Mouse (Mus musculus): ENCODE measurements around the gene Baz2b. TPM values are rescaled to one million over a fixed set of nuclear protein-coding genes. Genes with fewer than 3 reads are reported as not detected.

Baz2b gene
- polyA plus RNA-seq, 1 experiment, result 46.2 TPM

DNA sequence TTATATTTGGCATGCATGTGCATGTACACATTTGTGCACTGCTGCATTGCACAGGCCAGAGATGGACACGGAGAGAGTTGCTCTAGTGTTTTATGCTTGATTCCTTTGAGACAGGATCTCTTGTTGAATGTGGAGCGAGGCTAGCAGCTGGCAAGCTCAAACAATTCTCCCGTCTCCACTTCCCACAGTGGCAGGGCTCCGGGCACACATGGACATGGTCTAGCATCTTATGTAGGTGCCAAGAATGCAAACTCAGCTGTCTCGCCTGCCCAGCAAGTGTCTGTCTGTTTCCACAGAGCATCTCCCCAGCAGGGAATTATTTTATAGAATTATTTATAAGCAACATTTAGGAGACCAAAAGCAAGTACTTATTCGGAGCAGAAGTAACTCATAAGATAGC is 243.2 kb downstream of the Baz2b start:
- H3K4me1 ChIP-seq (ENCODE audit: control insufficient read depth, insufficient read depth, low read length), result peaks cover 4% of the 10 kb centered on the region; the same call in 1 of the 2 replicates
- H3K27ac ChIP-seq (ENCODE audit: insufficient read depth, low read length), result no peak overlapping the region
- H3K4me3 ChIP-seq (replicated peaks; ENCODE audit: insufficient read depth, low read depth, low read length), result no peak overlapping the region
- DNase-seq, result peak in 1 of 2 experiments; percentile 21
- 21% methylated on average over 6 of the region's 6 CpGs for WGBS
- no peak for TF ChIP-seq CTCF (IDR thresholded peaks at IDR 0.05; ENCODE audit: borderline replicate concordance, insufficient read depth, low read depth, low read length)
- H3K27me3 ChIP-seq (ENCODE audit: control insufficient read depth, insufficient read depth, low read length), result no peaks in the 10 kb centered on the region

DNA sequence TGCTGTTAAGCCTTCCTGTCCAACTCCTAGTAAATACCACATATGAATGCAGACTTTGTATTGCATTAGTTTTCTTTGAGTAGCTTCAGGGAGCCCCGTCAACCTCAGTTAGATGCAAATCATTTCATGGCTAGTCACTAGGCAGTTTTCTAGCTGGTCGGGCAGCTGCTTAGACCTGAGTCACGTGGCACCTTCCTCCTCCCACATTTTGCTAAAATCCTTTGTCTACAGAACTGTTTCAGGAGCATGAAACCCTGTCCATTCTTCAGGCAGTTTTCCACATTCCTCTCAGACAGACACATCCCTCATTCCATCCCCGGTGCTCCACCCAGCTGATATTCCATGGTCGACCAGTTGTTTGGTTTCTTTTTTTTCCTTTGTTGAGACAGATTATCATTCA is 246.6 kb downstream of the Baz2b start:
- DNase-seq, result no peak
- TF ChIP-seq CTCF (IDR thresholded peaks at IDR 0.05; ENCODE audit: borderline replicate concordance, insufficient read depth, low read depth, low read length), result no peak
- no peak for TF ChIP-seq POLR2A (IDR thresholded peaks at IDR 0.05; ENCODE audit: borderline replicate concordance, insufficient read depth, low read length)
- Histone ChIP-seq H3K27me3 (ENCODE audit: control insufficient read depth, insufficient read depth, low read length) (no peaks in the 10 kb centered on the region), H3K27ac (ENCODE audit: insufficient read depth, low read length) (no peak overlapping the region), H3K4me1 (ENCODE audit: control insufficient read depth, insufficient read depth, low read length) (no peaks in the 10 kb centered on the region), H3K4me3 (replicated peaks; ENCODE audit: insufficient read depth, low read depth, low read length) (no peak overlapping the region)
- WGBS, result 72% methylated on average over 5 of the region's 5 CpGs

DNA sequence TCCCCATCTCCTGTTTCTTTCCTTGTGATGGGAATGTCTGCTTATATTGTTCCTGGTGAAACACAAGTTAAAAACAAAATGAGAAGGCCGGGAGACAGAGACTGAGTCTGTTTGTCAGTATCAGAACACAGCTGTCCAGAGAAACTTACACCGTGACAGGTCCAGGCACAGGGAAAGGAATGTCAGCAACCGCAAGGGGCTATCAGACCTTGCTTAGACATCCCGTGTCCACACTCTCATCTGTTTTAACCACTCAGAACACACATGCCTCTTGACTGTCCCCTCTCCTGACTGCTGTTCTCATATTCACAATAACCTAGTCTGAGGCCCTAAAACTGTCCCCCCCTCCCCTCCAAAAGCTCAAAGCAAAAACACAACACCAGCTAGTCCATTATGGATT is 247.1 kb downstream of the Baz2b start:
- no peaks in the 10 kb centered on the region for H3K4me1 ChIP-seq (ENCODE audit: control insufficient read depth, insufficient read depth, low read length)
- no peak overlapping the region for H3K27ac ChIP-seq (ENCODE audit: insufficient read depth, low read length)
- no peaks in the 10 kb centered on the region for H3K27me3 ChIP-seq (ENCODE audit: control insufficient read depth, insufficient read depth, low read length)
- no peak overlapping the region for H3K4me3 ChIP-seq (replicated peaks; ENCODE audit: insufficient read depth, low read depth, low read length)
- 90% methylated on average over 4 of the region's 4 CpGs for WGBS
- no peak for DNase-seq
- TF ChIP-seq CTCF (IDR thresholded peaks at IDR 0.05; ENCODE audit: borderline replicate concordance, insufficient read depth, low read depth, low read length) (no peak), POLR2A (IDR thresholded peaks at IDR 0.05; ENCODE audit: borderline replicate concordance, insufficient read depth, low read length) (no peak)

DNA sequence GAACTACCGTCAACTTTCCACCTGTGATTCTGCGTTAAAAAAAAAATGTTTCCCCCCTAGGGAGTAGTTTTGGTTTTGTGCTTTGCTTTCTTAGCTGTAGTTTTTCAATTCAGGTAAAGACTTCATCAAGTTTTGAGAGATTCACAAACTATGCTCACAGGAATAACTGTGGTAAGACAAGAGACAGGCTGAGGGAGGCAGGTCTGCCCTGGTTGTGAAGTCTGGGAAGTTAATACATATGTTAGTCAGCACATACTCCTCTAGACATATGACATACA is 249.2 kb downstream of the Baz2b start:
- Histone ChIP-seq H3K4me3 (replicated peaks; ENCODE audit: insufficient read depth, low read depth, low read length) (no peak overlapping the region), H3K27me3 (ENCODE audit: control insufficient read depth, insufficient read depth, low read length) (no peaks in the 10 kb centered on the region), H3K27ac (ENCODE audit: insufficient read depth, low read length) (no peak overlapping the region), H3K4me1 (ENCODE audit: control insufficient read depth, insufficient read depth, low read length) (no peaks in the 10 kb centered on the region; the same call in 1 of the 2 replicates)
- no peak for DNase-seq
- 83% methylated on average over 2 of the region's 2 CpGs for WGBS
- TF ChIP-seq CTCF (IDR thresholded peaks at IDR 0.05; ENCODE audit: borderline replicate concordance, insufficient read depth, low read depth, low read length) (no peak), POLR2A (IDR thresholded peaks at IDR 0.05; ENCODE audit: borderline replicate concordance, insufficient read depth, low read length) (no peak)

DNA sequence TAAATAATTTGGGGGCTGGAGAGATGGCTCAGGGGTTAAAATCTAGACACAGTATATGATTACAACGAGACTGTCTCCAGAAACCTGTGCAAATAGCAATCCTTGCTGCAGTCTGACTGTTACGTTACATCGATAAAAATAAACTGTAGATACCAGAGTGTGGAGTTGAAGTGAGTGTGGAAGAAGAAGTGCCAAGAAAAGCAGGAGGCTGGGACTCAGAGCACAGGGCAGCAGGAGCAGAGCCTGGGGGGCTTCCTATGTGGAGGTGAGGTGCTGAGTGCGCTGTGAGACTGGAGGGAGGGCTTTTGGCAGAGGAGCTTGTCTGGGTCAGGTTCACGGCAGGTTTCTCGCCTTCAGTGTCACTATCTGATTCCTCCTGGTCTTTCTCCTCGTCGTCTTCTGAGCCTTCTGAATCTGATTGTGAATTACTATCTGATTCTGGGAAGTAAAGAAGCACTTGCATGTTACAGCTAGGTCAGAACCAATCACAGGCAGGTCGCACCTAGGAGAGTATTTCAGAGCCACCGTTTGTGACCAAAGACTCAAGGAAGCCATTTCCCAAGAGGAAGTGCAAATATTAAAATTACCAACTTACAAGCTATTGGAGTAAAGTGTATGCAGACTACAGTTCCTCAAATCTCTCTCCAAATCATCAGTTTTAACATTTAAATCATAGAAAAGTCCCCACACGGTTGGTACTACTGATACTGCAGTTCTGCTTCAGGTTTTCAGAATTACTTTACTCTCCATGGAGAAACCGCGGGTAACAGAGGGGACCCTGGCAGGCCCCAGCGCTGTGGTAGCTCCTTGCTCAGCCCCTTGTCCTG is 249.8 kb downstream of the Baz2b start:
- Histone ChIP-seq H3K4me3 (replicated peaks; ENCODE audit: insufficient read depth, low read depth, low read length) (no peak overlapping the region), H3K4me1 (ENCODE audit: control insufficient read depth, insufficient read depth, low read length) (no peaks in the 10 kb centered on the region; the same call in 1 of the 2 replicates), H3K27ac (ENCODE audit: insufficient read depth, low read length) (no peak overlapping the region), H3K27me3 (ENCODE audit: control insufficient read depth, insufficient read depth, low read length) (no peaks in the 10 kb centered on the region)
- 83% methylated on average over 14 of the region's 14 CpGs for WGBS
- no peak for TF ChIP-seq POLR2A (IDR thresholded peaks at IDR 0.05; ENCODE audit: borderline replicate concordance, insufficient read depth, low read length)
- TF ChIP-seq CTCF (IDR thresholded peaks at IDR 0.05; ENCODE audit: borderline replicate concordance, insufficient read depth, low read depth, low read length), result no peak
- DNase-seq, result no peak

DNA sequence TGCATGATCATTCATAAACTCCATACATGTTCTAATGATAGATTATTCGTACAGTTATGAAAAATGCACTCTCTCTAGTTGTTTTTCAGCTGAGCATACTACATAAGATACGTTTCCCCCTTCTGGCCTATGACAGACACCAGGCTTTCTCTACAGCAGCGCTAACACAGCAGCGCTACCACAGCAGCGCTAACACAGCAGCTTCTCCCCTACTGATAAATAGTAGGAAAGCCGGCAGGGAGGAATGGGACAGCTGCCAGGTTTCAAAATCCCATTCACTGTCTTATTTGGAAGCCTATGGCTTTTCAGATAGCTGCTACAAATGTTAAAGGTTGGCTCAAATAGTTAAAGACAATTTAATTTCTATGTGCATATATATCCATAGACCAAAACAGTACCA is 251.1 kb downstream of the Baz2b start:
- Histone ChIP-seq H3K4me1 (ENCODE audit: control insufficient read depth, insufficient read depth, low read length) (no peaks in the 10 kb centered on the region; the same call in 1 of the 2 replicates), H3K4me3 (replicated peaks; ENCODE audit: insufficient read depth, low read depth, low read length) (no peak overlapping the region), H3K27me3 (ENCODE audit: control insufficient read depth, insufficient read depth, low read length) (no peaks in the 10 kb centered on the region), H3K27ac (ENCODE audit: insufficient read depth, low read length) (no peak overlapping the region)
- WGBS, result 37% methylated on average over 6 of the region's 6 CpGs
- TF ChIP-seq POLR2A (IDR thresholded peaks at IDR 0.05; ENCODE audit: borderline replicate concordance, insufficient read depth, low read length) (no peak), CTCF (IDR thresholded peaks at IDR 0.05; ENCODE audit: borderline replicate concordance, insufficient read depth, low read depth, low read length) (no peak)
- no peak for DNase-seq

DNA sequence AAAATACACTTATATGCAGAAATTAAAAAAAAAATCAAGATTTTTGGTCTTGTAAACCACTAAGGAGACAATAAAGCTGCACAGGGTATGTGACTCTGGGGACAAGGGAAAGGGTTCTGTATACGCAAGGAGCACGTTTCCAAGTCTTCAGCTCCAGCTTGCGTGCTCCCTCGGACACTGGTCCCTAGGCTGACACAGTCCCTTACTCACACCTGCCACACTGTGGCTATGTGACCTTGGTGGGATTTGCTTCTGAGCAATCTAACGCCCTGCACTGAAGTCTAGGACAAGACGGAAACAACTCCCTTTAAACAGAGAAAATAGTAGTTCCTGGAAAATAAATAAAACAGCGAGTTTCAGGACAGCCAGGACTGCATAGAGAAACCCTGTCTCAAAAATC is 253.7 kb downstream of the Baz2b start:
- TF ChIP-seq CTCF (IDR thresholded peaks at IDR 0.05; ENCODE audit: borderline replicate concordance, insufficient read depth, low read depth, low read length) (no peak), POLR2A (IDR thresholded peaks at IDR 0.05; ENCODE audit: borderline replicate concordance, insufficient read depth, low read length) (no peak)
- no peak overlapping the region for H3K27ac ChIP-seq (ENCODE audit: insufficient read depth, low read length)
- DNase-seq, result no peak
- WGBS, result 75% methylated on average over 7 of the region's 7 CpGs
- no peaks in the 10 kb centered on the region for H3K27me3 ChIP-seq (ENCODE audit: control insufficient read depth, insufficient read depth, low read length)
- H3K4me3 ChIP-seq (replicated peaks; ENCODE audit: insufficient read depth, low read depth, low read length), result no peak overlapping the region
- H3K4me1 ChIP-seq (ENCODE audit: control insufficient read depth, insufficient read depth, low read length), result peaks cover 2% of the 10 kb centered on the region

DNA sequence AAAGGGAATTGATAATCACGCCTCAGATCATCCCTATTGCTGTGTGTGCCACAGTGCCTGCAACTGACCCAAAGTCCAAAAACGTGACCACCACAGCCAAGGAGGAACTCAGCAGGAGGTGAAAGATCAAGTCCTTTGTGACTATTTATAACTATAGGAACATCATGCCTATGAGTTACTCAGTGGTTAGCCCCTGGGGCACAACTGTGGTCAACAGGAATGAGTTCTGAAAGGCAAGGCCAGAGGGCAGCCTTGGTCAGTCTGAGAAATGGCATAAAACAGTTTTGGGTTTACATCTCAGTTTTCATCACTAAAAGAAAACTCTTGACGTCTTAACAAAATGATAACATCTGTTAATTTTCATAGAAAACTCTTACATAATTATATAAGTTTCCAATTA is 254.8 kb downstream of the Baz2b start:
- no peak overlapping the region for H3K4me3 ChIP-seq (replicated peaks; ENCODE audit: insufficient read depth, low read depth, low read length)
- 71% methylated on average over 3 of the region's 3 CpGs for WGBS
- TF ChIP-seq POLR2A (IDR thresholded peaks at IDR 0.05; ENCODE audit: borderline replicate concordance, insufficient read depth, low read length), result no peak
- no peak for TF ChIP-seq CTCF (IDR thresholded peaks at IDR 0.05; ENCODE audit: borderline replicate concordance, insufficient read depth, low read depth, low read length)

More for the DNA sequence above, 254.8 kb downstream of the Baz2b start:
- Histone ChIP-seq H3K27me3 (ENCODE audit: control insufficient read depth, insufficient read depth, low read length) (no peaks in the 10 kb centered on the region), H3K27ac (ENCODE audit: insufficient read depth, low read length) (no peak overlapping the region), H3K4me1 (ENCODE audit: control insufficient read depth, insufficient read depth, low read length) (peaks cover 2% of the 10 kb centered on the region)
- DNase-seq, result no peak
